In the genomic region with DNA sequence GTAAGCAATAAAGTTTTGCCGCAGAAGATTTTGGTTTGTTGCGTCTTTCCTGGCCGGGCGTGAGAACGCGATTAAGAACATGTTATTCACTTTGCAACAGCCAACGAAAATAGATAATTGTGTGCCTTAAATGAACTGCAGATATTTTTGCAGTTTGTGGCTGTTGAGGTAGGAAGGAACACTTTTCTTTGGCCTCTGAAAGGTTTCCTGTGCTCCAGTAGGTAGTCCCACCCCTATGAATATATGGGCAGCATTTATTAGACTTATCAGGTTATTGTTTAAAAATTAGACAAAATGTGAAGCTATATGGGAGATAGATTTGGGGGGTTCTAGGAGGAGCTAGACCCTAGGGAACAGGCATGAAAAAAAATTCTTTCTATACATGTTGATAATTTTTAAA, we compare ENCODE assay signal across 8 mouse cellular contexts.
DNase-seq lines count a peak whose midpoint lies in the region; ATAC-seq and TF ChIP-seq lines count a peak whose summit lies in the region.

No protein-coding gene starts in this region.

- no peak for DNase-seq in layer of hippocampus, adult 2 months (ENCODE audit: low spot score in 2 of 2)
- DNase-seq in layer of hippocampus, adult 11-12 months (ENCODE audit: low spot score): no peak
- DNase-seq in embryonic facial prominence, embryonic 11.5 days (ENCODE audit: low spot score): no peak
- peak; percentile 12 for DNase-seq in neural tube, embryonic 10.5 days (ENCODE audit: extremely low spot score, low spot score)
- no peak for DNase-seq in layer of hippocampus, adult 9-10 months (ENCODE audit: low spot score)
- DNase-seq in left cerebral cortex, postnatal 4 days: no peak

- H3K4me1 ChIP-seq in embryonic facial prominence, embryonic 11.5 days (ENCODE audit: control insufficient read depth, insufficient read depth, low read length): no peaks in the 10 kb centered on the region
- no peaks in the 10 kb centered on the region for H3K4me1 ChIP-seq in intestine, embryonic 15.5 days (replicated peaks)

- peak overlapping the region; percentile 29; the same call in 1 of the 2 replicates for H3K4me2 ChIP-seq in embryonic facial prominence, embryonic 11.5 days (ENCODE audit: low read depth, low read length)
- peak overlapping the region; percentile 52 for H3K4me2 ChIP-seq in intestine, embryonic 15.5 days (replicated peaks)

- TF ChIP-seq CTCF in layer of hippocampus, adult 2 months (conservative IDR thresholded peaks at IDR 0.05): no peak

- no peak overlapping the region for H3K9ac ChIP-seq in embryonic facial prominence, embryonic 11.5 days (replicated peaks; ENCODE audit: low read length)
- H3K9ac ChIP-seq in intestine, embryonic 15.5 days: no peak overlapping the region

- H3K36me3 ChIP-seq in embryonic facial prominence, embryonic 11.5 days (replicated peaks; ENCODE audit: control insufficient read depth, insufficient read depth, low read depth, low read length): no peaks in the 10 kb centered on the region
- H3K36me3 ChIP-seq in intestine, embryonic 15.5 days: no peaks in the 10 kb centered on the region

- 31% methylated on average over 7 of the region's 7 CpGs for WGBS in embryonic facial prominence, embryonic 11.5 days
- 11% methylated on average over 7 of the region's 7 CpGs for WGBS in intestine, embryonic 15.5 days

- H3K9me3 ChIP-seq in embryonic facial prominence, embryonic 11.5 days (replicated peaks; ENCODE audit: control insufficient read depth, low read length): no peaks in the 10 kb centered on the region
- H3K9me3 ChIP-seq in intestine, embryonic 15.5 days: no peaks in the 10 kb centered on the region

- no peak for ATAC-seq in embryonic facial prominence, embryonic 11.5 days (replicated peaks; ENCODE audit: insufficient number of reproducible peaks, low FRiP score, low TSS enrichment, low read depth)
- no peak for ATAC-seq in intestine, embryonic 15.5 days
- ATAC-seq in inflammation-experienced regulatory T-cells, adult 6 months: no peak

- intact Hi-C loops in left cerebral cortex, postnatal 4 days (cut with DNase I): loop anchor here (5.0 kb wide), 1 partner anchor 1529 kb away; no protein-coding TSS in a partner anchor

- no peaks in the 10 kb centered on the region for H3K27me3 ChIP-seq in embryonic facial prominence, embryonic 11.5 days (ENCODE audit: control insufficient read depth, insufficient read depth, low read length)
- H3K27me3 ChIP-seq in intestine, embryonic 15.5 days (replicated peaks): no peaks in the 10 kb centered on the region

- H3K4me3 ChIP-seq in layer of hippocampus, adult 2 months: peak overlapping the region; percentile 44
- peak overlapping the region; percentile 27 for H3K4me3 ChIP-seq in embryonic facial prominence, embryonic 11.5 days (ENCODE audit: low read depth, low read length)
- H3K4me3 ChIP-seq in intestine, embryonic 15.5 days (replicated peaks): peak overlapping the region; percentile 30

- no peak overlapping the region for H3K27ac ChIP-seq in layer of hippocampus, adult 2 months
- H3K27ac ChIP-seq in embryonic facial prominence, embryonic 11.5 days (replicated peaks; ENCODE audit: low read depth, low read length): no peak overlapping the region
- H3K27ac ChIP-seq in intestine, embryonic 15.5 days: no peak overlapping the region
